Mouse (Mus musculus) liver, embryonic 14.5 days (tissue): ENCODE measurements around the gene Olfr1385.

Source experiments
- CTCF ChIP-seq: IDR thresholded peaks from 2 replicates; pipeline ENCODE4 v1.5.1; 2016; ENCODE audit warnings: antibody characterized with exemption, low read depth, control low read depth
- EP300 ChIP-seq: IDR thresholded peaks from 2 replicates; pipeline ENCODE4 v1.6.1; 2016; ENCODE audit warnings: antibody characterized with exemption, low read depth

GRCm38 (mm10) chr11:49519348-49519747 is 30.5 kb downstream of the Olfr1385 start, which contains the start of gene Olfr1383:
- TF ChIP-seq CTCF (no peak), EP300 (no peak)
